Mouse (Mus musculus): ENCODE data around the gene Gm36864.
A peak's percentile ranks its signal among the peaks of the same experiment; 100 is the strongest.

The Gm36864 gene

DNA sequence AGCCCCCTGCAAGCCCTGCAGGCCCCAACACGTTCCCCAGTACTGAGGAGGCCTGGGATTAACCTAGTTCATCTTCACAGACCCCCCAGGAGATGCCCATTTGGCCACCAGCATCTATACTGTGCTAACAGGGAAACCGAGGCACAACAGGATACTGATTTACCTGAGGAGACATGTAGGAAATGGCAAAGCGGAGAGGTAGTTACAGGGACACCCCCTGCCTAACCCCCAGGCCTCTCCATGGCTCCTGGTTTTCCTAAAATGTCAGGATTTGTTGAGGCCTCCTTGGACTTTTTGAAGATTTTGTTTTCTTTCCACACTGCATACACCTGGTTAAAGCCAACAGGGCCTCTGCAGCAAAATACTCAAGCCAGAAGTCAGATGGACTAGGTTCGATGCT lies 21.3 kb downstream of the Gm36864 start, which contains the start of gene Acp4:
Gene Acp4 (minus strand): TSS at position 101 of the 400 bp plus-strand sequence.
- no peak for DNase-seq (ENCODE audit: low spot score)

DNA sequence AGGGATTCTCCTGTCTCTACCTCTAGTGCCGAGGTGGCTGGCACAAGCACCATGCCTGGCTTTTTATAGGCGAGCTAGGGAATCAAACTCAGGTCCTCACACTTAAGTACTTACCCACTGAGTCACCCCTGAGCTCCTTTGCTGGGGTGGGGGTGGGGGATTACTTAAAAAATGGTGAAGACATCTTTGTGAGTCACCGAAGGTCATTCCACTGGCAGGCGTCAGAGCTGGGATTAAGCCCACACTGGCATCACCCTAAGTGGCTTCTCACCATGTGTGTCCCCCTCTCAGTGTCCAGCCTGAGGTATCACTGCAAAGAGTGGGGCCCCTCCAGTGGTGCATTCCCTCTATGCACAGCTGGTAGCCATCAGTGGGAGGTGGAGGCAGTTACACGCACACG lies 24.4 kb downstream of the Gm36864 start:
- no peak for DNase-seq (ENCODE audit: low spot score)

DNA sequence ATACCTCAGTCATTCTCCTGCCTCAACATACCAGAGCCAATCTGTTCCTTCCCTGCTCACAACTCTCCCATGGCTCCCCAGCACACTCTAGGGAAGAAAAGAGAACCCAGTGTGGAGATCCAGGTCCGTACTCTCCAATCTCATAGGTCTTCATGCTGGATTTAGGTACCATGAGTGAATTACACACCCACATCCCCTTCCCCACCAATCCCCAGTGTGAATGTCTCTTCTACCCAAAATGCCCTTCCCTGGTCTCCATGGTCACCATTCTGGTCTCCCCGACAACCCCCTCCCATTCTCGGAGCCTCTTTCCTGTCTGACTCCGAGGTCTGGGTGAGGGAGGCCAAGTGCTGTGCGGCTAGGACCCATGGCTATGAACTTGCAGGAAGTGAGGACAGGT lies 25.2 kb downstream of the Gm36864 start, which contains the start of gene Gm15517:
Gene Gm15517 (plus strand): TSS at position 301 of the 400 bp plus-strand sequence.
- no peak for DNase-seq (ENCODE audit: low spot score)

DNA sequence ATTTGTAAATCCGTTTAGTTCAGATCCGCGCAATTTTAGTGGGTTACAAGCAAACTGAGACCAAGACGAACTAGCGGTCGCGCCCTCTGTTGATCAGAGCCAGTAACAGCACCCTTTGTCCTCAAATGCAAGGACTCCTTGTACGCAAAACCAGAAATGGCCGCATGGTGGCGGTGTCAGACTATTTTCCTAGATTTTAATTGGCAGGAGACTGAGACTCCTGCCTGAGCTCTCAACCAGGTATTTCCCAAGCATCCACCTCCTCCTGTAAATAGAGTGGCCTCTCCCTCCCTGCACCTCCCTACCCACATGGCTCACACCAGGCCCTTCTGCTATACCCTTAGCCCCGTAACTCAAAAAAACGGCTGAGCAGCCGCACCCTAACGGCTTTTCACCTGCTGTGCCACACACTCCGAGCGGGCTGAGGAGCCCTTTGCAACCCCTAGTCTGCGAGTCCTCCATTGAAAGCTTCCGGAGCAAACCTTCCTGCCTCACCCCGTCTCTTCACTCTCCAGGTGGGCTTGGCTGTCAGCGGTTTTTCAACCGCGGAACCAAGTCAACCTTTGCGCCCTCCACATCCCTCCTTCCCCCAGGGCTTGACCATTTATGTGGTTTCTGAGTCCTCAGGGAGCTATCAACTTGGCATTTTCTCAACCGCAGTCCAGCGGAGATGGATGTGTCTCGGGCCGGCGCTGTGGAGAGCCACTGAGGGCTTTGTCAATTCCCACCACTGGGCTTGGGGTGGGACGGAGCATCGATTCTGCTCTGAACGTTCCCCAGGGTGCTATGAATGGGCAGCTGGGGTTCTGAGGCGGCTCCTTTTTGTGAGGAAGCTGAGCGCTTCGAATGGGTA lies 27.0 kb downstream of the Gm36864 start:
- peak; percentile 94 for DNase-seq (ENCODE audit: low spot score)

DNA sequence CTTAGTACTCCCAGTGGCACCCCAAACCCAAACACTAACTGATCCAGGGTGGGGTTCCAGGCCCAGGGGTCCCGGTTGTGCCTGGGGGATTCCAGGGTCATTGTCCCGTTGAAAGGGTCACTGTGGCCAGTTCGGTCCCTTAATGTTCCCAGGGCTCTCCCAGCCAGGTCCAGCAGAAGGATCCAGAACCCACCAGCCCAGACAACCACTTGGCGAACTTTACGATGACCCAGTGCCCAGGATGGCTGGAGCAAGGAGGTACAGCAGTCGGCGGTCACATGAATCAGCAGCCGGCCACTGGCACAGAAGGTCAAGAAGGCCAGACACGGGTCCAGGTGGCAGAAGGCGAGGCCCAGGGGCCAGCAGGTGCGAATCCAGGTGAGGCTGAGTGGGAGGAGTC lies 32.1 kb downstream of the Gm36864 start:
- no peak for DNase-seq (ENCODE audit: low spot score)

DNA sequence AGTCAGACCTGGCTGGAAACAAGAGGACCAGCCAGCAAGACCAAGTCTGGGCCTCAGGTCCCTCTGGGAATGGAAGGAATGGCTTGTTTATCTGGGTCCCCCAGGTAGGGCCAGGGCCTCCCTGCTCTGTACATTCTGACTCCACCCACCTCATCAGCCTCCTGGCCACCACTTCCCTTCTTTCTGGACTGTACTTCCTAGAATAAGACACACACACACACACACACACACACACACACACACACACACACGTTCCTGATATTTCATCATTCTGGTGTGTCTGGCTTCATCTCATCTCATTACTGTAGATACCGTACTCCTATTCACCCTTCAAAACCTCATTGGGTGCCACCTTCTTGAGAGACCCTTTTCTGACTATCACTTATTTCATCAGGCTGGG lies 33.4 kb downstream of the Gm36864 start:
- no peak for DNase-seq (ENCODE audit: low spot score)

DNA sequence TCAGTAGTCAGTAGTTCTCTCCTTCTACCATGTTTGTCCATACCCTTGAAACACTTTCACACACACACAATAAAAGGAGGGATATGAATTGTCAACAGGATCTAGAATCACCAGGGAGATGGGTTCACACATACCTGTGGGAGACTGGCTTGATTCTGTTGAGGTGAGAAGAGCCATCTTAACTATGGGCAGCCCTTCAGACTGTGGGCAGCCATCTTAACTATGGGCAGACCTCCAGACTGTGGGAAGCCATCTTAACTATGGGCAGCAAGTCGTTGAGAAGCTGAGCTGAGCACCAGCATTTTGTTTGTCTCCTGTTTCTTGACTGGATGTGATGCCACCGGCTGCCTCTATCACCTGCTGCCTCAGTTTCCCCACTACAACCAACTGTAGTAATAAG lies 35.3 kb downstream of the Gm36864 start:
- no peak for DNase-seq (ENCODE audit: low spot score)

DNA sequence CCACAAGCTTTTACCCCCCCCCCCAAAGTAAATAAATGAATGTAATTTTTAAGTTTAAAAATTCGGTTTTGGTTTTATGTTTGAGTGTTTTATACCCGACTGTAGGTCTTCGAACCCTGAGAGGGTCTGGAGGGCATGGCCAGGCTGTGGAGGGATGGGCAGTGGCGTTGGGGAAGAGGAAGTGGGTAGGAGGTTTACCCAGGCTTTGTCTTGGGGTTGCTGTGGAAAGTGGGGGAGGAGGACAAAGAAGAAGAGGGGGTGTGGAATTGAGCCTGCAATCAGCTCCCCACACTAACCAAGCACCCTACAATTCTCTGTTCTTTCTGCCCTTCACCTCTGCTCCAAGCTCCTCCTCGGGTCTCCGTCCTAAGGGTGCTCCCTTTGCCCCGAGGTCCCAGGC lies 36.6 kb downstream of the Gm36864 start:
- no peak for DNase-seq (ENCODE audit: low spot score)

DNA sequence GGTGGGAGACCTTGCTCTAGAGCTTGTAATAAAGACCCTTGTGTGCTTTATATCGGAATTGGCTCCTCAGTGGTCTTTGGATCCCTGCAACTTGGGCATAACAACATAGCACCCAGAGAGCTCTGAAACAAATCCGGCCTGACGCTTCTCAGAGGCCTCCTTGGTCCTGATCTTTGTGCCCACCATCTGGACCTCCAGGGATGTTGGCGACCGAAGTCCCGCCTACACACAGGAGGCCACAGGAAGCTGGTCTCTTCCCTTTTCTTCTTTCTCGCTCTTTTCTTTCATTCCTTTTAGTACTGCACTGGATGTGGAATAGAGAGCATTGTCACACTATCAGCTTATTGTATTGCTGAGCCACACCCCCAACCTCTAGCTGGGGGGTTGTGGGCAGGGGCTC lies 37.5 kb downstream of the Gm36864 start:
- no peak for DNase-seq (ENCODE audit: low spot score)

DNA sequence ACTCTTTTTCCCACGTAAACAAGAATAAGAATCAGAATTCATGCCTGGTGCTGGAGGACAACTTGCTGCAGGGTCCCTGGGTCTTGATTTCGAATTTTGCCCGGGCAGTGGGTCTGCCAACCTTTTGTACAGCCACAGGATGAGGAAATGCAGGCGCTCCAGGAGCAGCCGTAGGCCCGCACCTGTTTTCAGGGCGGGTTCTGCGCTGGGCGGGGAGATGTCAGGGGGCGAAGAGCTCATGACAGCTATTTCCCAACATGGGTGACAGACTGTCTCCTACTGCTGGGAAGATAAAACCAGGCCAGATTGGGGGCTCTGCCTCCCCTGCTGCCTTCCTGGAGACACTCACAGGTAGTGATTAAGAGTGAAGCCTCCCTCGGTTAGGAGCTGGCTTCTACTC lies 38.1 kb downstream of the Gm36864 start:
- DNase-seq (ENCODE audit: low spot score): no peak

DNA sequence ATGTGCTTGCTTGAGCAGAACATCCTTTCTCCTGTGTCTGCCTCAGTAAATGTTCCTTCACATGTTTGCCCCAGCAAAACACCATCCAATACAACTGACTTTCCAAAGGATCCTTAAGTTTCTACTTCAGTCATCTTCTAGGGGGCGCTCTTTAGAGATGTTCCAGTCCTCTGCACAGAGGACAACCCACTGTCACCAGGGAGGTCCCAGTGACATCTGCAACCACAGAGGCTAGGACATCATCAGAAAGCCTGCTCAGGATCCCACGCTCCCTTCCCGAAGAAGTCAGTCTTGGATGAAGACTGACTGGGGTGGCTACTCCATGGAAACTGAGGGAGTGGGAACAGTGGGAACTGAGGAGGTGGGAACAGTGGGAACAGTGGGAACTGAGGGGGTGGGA lies 39.6 kb downstream of the Gm36864 start:
- DNase-seq (ENCODE audit: low spot score): no peak

DNA sequence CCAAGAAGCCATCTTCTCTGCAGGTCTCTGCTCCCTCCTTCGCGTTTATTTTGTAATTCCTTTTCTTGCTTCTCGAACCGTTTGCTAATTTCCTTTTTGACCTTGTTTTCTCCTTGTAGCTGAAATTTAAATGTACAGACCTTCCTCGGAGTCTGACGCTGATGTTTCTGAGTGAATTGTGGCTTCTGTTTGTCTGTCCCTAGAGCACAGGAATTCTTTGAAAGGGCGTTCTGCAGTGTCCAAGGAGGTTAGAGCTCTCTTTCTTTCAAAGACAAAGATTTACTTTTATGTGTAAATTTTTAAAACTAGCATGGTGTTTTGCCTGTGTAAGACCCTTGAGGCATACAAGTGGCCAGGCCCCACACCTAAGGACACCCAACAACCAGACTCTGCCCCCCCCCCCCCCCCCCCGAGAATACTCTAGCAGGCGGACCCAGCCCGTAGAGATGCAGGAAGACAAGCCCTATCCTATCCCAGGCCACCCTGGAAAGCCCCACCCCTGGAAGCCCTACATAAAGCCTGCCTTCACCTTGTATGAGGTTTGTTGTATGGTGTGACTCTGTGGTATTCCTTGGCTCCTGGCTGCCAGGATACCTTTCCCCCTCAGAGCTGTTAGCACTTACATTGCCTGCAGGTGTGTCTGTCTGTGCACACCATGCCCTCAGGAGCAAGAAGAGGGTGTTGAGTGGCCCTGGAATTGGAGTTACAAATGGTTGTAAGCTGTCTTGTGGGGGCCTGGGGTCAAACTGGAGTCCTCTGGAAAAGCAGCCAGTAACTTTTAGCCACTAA lies 40.7 kb downstream of the Gm36864 start:
- no peak for DNase-seq (ENCODE audit: low spot score)

DNA sequence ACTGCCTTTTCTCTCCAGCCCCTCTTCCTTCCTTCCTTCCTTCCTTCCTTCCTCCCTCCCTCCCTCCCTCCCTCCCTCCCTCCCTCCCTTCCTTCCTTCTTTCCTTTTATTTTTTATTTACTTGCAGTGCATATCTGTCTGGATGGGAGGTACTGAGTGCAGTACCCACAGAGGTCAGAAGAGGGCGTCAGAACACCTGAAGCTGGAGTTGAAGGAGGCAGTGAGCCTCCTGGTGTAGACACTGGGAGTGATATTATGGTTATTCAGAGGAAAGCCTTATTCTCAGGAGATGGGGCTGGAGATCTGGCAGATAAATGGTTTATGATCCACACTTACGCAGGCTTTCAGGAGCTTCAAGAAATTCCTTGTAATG lies 41.3 kb downstream of the Gm36864 start:
- no peak for DNase-seq (ENCODE audit: low spot score)

DNA sequence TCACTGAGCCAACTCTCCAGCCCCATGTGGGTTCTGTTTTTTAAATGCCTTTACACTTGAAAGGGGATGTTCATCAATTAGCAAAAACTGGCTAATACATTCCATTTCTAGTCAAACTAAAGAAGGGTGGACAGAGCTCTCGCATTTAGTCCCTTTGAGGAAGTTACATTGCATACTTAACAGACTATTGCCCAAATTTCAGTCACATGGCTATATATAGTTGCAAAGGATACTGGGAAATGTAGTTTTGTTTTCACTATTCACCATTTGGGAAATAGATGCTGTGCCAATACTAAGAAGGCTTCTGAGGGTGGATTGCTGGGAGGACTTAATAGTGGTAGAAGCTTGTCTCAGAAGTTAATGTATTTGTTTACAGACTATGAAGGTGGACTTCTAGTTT lies 45.0 kb downstream of the Gm36864 start:
- DNase-seq (ENCODE audit: low spot score): no peak

DNA sequence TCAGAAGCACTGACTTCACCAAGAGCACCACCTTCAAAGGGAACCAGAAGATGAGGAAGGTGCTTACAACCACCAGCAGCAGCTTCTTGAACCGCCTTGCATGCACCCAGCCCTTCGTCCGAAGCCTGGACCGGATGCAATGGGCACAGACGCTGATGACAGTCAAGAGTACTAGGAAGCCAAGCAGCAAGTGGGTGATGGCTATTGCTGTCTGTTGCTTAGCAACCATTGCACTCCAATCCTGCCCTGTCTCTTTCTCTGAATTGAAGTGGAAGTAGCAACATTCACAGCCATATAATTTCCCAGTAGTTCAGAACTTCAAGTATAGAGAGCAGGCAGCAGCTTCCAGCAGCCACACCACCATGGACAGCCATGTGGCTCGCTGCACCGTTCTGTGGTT lies 45.6 kb downstream of the Gm36864 start:
- DNase-seq (ENCODE audit: low spot score): no peak

DNA sequence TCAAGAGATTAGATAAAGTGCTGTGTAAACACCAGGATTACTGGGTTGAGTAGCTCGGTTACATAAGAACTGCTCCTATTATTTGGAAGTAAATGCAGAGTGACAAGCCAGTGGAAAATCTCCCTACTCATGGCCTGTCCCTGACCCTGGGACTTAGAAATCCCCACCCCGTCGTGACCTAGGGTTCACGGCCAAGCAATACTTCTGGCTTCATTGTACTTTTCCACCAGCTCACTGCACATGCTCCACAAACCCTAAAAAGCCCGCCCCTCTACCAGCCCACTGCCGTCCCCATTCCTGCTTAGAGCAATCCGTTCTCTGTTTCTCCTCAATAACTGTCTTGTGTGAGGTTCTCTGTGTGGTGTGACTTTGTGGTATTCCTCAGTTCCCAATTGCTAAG lies 51.8 kb downstream of the Gm36864 start:
- DNase-seq (ENCODE audit: low spot score): no peak

DNA sequence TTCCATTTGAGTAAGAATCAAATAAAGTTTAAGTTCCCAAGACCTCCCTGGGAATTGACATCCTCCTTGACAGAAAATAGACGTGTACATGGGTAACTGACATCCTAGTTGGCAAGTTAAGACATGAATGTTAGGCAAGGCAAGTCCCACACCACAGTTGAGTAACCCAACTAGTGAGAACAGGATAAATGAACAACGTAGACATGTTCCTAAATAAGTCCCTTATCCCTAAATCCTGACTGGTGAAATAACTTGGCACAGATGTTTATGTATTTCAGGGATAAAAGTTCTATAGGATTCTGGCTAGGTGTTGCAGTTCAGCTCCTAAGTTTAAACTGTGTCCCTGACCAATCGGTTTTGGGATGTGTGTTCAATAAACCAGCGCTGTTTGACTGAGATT lies 55.0 kb downstream of the Gm36864 start:
- no peak for DNase-seq (ENCODE audit: low spot score)

DNA sequence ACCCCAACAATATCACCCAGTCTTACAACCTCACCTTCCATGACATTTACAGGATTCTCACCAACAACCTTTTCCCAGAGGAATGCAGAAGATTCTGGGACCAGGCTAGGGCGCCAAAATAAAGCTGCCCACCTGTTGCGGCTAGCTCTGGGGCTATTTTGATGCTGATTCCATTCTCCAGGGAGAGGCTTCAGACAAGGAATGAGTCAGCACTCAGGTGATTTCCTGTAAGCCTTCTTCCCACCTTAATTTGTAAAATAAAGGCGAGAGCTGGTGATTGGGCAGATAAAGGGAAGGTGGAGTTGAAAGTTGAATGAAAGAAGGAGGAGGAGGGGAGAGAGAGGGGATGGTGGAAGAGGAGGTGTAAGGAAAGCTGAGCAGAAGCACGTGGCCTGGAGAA lies 55.4 kb downstream of the Gm36864 start:
- DNase-seq (ENCODE audit: low spot score): no peak

Data from urinary bladder, postnatal 25 days (tissue).